Mouse (Mus musculus) liver, postnatal 0 days (tissue): ENCODE data around the gene Coro1a. TPM values are rescaled to one million over a fixed set of nuclear protein-coding genes. Genes with fewer than 3 reads are reported as not detected.
A peak's percentile ranks its signal among the peaks of the same experiment; 100 is the strongest.

Experiments
- ATAC-seq: fragments of 200-750 bp; cut with Nextera tagmentation; 2 replicates; pipeline ENCODE4 v1.8.0; 2017; ENCODE audit warnings: mild to moderate bottlenecking, moderate library complexity
- DNase-seq: peaks from one replicate; pipeline ENCODE4 v3.0.0-alpha.2; 2016
- H3K27ac ChIP-seq: fragments of 300-500 bp; sonication (generic); 2 replicates; pipeline ENCODE4 v1.5.1; 2014; ENCODE audit warnings: antibody characterized with exemption, moderate library complexity, mild to moderate bottlenecking, low read depth
- H3K27me3 ChIP-seq: fragments of 300-500 bp; sonication (generic); 2 replicates; pipeline ENCODE4 v1.6.1; 2014; ENCODE audit warnings: low read length, control low read depth, mixed read lengths; ENCODE audit not compliant: insufficient read depth
- H3K36me3 ChIP-seq: fragments of 300-500 bp; sonication (generic); replicated peaks from 2 replicates; pipeline ENCODE4 v1.6.1; 2014; ENCODE audit warnings: mild to moderate bottlenecking, control low read depth, low read length, moderate library complexity, mixed read lengths; ENCODE audit not compliant: insufficient read depth
- H3K4me1 ChIP-seq: fragments of 300-500 bp; sonication (generic); 2 replicates; pipeline ENCODE4 v1.6.1; 2014; ENCODE audit warnings: antibody characterized with exemption, mild to moderate bottlenecking, control low read depth; ENCODE audit not compliant: insufficient read depth
- H3K4me2 ChIP-seq: fragments of 300-500 bp; sonication (generic); 2 replicates; pipeline ENCODE4 v1.6.1; 2014; ENCODE audit warnings: low read depth, mild to moderate bottlenecking, low read length, moderate library complexity, mixed read lengths
- H3K4me3 ChIP-seq: fragments of 300-500 bp; sonication (generic); 2 replicates; pipeline ENCODE4 v1.5.1; 2014; ENCODE audit warnings: low read depth, low read length
- H3K9ac ChIP-seq: fragments of 300-500 bp; sonication (generic); replicated peaks from 2 replicates; pipeline ENCODE4 v1.6.1; 2014; ENCODE audit warnings: mild to moderate bottlenecking, moderate library complexity
- H3K9me3 ChIP-seq: fragments of 300-500 bp; sonication (generic); 2 replicates; pipeline ENCODE4 v1.6.1; 2016; ENCODE audit warnings: mild to moderate bottlenecking, control low read depth, low read length, mixed read lengths
- CTCF ChIP-seq: sonication (generic); IDR thresholded peaks from 2 replicates; pipeline ENCODE4 v1.5.1; 2016; ENCODE audit warnings: antibody characterized with exemption, low read depth
- EP300 ChIP-seq: IDR thresholded peaks from 2 replicates; pipeline ENCODE4 v1.6.1; 2016; ENCODE audit warnings: antibody characterized with exemption, low read depth, mild to moderate bottlenecking
- WGBS: fragments of 180-500 bp; shearing (Covaris S2); extraction: QIAGEN DNeasy Blood & Tissue Kit; methylation state at CpG from one replicate; pipeline ENCODE4 v1.1.7; 2014; ENCODE audit not compliant: insufficient replicate concordance; 5-methylcytosine and 5-hydroxymethylcytosine counted together
- polyA plus RNA-seq: library from polyadenylated mRNA; unstranded; fragments of >200 nt; fragmentation: Nextera tagmentation; extraction: Ambion mirVana; gene quantifications from 2 replicates; pipeline ENCODE4 v1.2.1, GENCODE M21; 2015

Coro1a gene
- polyA plus RNA-seq, 1 experiment from 2014 or later: 130 TPM

GRCm38 (mm10) chr7:126725667-126726066 is 18.1 kb upstream of the Coro1a start:
- WGBS: 37% methylated on average over 5 of the region's 5 CpGs
- Histone ChIP-seq H3K4me1 (0 out of 2 replicates have a peak, but pooled peaks cover 3% of the 10 kb centered on the region), H3K4me3 (no peak overlapping the region), H3K9me3 (no peaks in the 10 kb centered on the region), H3K9ac (no peak overlapping the region), H3K36me3 (no peaks in the 10 kb centered on the region), H3K27ac (no peak overlapping the region), H3K4me2 (no peak overlapping the region), H3K27me3 (no peaks in the 10 kb centered on the region)
- no peak for TF ChIP-seq CTCF
- no peak for TF ChIP-seq EP300
- no peak for DNase-seq
- ATAC-seq: no peak

GRCm38 (mm10) chr7:126725077-126725476 is 17.5 kb upstream of the Coro1a start:
- H3K4me3 ChIP-seq: no peak overlapping the region
- H3K9me3 ChIP-seq: no peaks in the 10 kb centered on the region
- WGBS: 21% methylated on average over 3 of the region's 3 CpGs
- H3K27me3 ChIP-seq: no peaks in the 10 kb centered on the region
- H3K27ac ChIP-seq: no peak overlapping the region
- H3K9ac ChIP-seq: no peak overlapping the region
- 0 out of 2 replicates have a peak, but pooled peaks cover 3% of the 10 kb centered on the region for H3K4me1 ChIP-seq
- H3K36me3 ChIP-seq: no peaks in the 10 kb centered on the region
- ATAC-seq (no peak), DNase-seq (no peak)
- H3K4me2 ChIP-seq: no peak overlapping the region
- TF ChIP-seq EP300 (no peak), CTCF (no peak)

GRCm38 (mm10) chr7:126721635-126722034 is 14.0 kb upstream of the Coro1a start:
- H3K4me2 ChIP-seq: no peak overlapping the region
- no peaks in the 10 kb centered on the region for H3K9me3 ChIP-seq
- DNase-seq (no peak), ATAC-seq (no peak)
- no peak overlapping the region for H3K27ac ChIP-seq
- 82% methylated on average over 13 of the region's 13 CpGs for WGBS
- no peak overlapping the region for H3K4me3 ChIP-seq
- H3K36me3 ChIP-seq: no peaks in the 10 kb centered on the region
- no peaks in the 10 kb centered on the region for H3K27me3 ChIP-seq
- 0 out of 2 replicates have a peak, but pooled peaks cover 3% of the 10 kb centered on the region for H3K4me1 ChIP-seq
- TF ChIP-seq EP300 (no peak), CTCF (no peak)
- no peak overlapping the region for H3K9ac ChIP-seq

GRCm38 (mm10) chr7:126718787-126719337 is 11.3 kb upstream of the Coro1a start:
- Histone ChIP-seq H3K27ac (no peak overlapping the region), H3K36me3 (no peaks in the 10 kb centered on the region), H3K27me3 (no peaks in the 10 kb centered on the region), H3K4me1 (no peaks in the 10 kb centered on the region), H3K9ac (no peak overlapping the region), H3K4me2 (no peak overlapping the region), H3K4me3 (no peak overlapping the region), H3K9me3 (no peaks in the 10 kb centered on the region)
- TF ChIP-seq EP300: no peak
- peak; percentile 55 for TF ChIP-seq CTCF
- WGBS: 82% methylated on average over 5 of the region's 5 CpGs
- no peak for ATAC-seq
- DNase-seq: no peak

GRCm38 (mm10) chr7:126717566-126717965 is 10.0 kb upstream of the Coro1a start:
- Histone ChIP-seq H3K36me3 (no peaks in the 10 kb centered on the region), H3K27ac (no peak overlapping the region), H3K4me3 (no peak overlapping the region), H3K4me2 (no peak overlapping the region), H3K9ac (no peak overlapping the region), H3K9me3 (no peaks in the 10 kb centered on the region), H3K4me1 (no peaks in the 10 kb centered on the region), H3K27me3 (no peaks in the 10 kb centered on the region)
- no peak for DNase-seq
- ATAC-seq: no peak
- WGBS: 86% methylated on average over 3 of the region's 3 CpGs
- TF ChIP-seq EP300 (no peak), CTCF (no peak)

- 72% methylated on average over 4 of the region's 4 CpGs for WGBS
- Histone ChIP-seq H3K9me3 (no peaks in the 10 kb centered on the region), H3K4me3 (no peak overlapping the region), H3K27me3 (no peaks in the 10 kb centered on the region), H3K4me1 (no peaks in the 10 kb centered on the region), H3K27ac (no peak overlapping the region), H3K36me3 (no peaks in the 10 kb centered on the region), H3K9ac (no peak overlapping the region), H3K4me2 (no peak overlapping the region)
- no peak for DNase-seq
- TF ChIP-seq CTCF: no peak
- TF ChIP-seq EP300: no peak
- no peak for ATAC-seq
Observed at GRCm38 (mm10) chr7:126715679-126716078, 8.1 kb upstream of the Coro1a start.
